Mouse (Mus musculus): ENCODE data around the gene Hs3st3b1.

The Hs3st3b1 gene

DNA sequence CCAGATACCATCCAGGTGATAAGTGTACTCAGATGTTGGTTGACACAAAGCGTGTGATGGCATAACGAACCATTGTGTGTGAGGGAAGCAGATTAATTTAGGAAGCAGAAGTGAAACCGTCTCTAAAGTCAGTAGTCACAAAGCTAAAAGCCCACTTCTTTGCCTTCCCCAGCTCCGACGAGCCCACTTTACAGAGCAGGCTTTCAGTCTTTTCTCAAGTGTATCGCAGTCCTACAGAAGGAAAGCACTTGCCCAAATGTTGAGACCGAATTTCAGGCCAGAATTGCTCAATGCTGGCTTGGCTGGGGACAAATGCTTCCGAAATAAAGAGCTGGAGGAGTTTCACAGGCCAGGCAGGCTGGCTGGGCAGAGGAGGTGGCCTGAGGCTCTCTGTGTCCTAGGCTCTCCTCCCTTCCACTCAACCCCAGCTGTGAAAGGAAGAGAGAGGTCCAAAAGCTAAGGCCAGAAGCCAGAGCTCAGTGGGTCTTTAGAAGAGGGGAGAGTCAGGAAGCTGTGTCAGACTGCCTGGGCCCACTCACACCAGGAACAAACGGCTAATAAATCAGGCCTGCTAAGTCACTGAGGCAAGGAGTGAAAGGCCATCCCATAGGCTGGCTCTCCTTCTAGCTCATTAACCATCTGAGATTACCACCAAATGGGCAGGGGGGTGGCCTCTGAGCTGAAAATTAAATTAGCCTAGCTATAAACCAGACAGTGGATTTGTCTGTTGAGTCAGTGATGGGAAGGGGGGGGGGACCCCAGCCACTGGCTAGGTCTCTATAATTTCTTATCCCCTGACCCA, 15.3 kb downstream of the Hs3st3b1 start:
- TF ChIP-seq NANOG (IDR thresholded peaks at IDR 0.05; ENCODE audit: borderline replicate concordance, low read length) (no peak), CTCF (conservative IDR thresholded peaks at IDR 0.05; ENCODE audit: low read length) (no peak), POU5F1 (IDR thresholded peaks at IDR 0.05; ENCODE audit: borderline replicate concordance, low read length) (no peak)
- H3K9me3 ChIP-seq (ENCODE audit: low read length): peaks cover 10% of the 10 kb centered on the region
- H3K36me3 ChIP-seq (ENCODE audit: insufficient read depth, low read length): peaks cover 16% of the 10 kb centered on the region

DNA sequence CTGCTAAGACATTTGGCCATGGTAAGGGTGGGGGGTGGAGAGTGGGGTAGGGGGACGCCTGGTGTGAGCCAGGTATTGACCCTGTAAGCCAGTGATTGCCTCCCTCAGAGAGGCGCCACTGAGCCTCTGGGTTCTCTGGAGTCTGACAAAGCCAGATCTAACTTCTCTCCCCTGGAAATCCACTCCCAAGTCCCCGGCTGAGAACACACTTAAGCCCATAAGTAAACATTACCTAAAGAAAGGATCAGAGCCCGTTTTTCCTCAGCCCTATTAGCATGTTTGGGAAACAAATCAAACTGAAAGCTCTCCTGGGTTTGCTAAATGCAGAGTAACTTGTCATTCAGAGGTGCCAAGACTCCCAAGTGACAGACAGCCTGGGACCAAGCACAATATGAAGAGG, 17.3 kb downstream of the Hs3st3b1 start:
- TF ChIP-seq CTCF (conservative IDR thresholded peaks at IDR 0.05; ENCODE audit: low read length) (no peak), POU5F1 (IDR thresholded peaks at IDR 0.05; ENCODE audit: borderline replicate concordance, low read length) (no peak), NANOG (IDR thresholded peaks at IDR 0.05; ENCODE audit: borderline replicate concordance, low read length) (no peak)
- peaks cover under 1% of the 10 kb centered on the region; the same call in 1 of the 2 replicates for H3K9me3 ChIP-seq (ENCODE audit: low read length)
- no peak overlapping the region for H3K4me3 ChIP-seq (replicated peaks; ENCODE audit: low read length)
- peaks cover 12% of the 10 kb centered on the region for H3K36me3 ChIP-seq (ENCODE audit: insufficient read depth, low read length)
- H3K27me3 ChIP-seq (ENCODE audit: insufficient read depth, low read length): no peaks in the 10 kb centered on the region
- H3K4me1 ChIP-seq (replicated peaks; ENCODE audit: low read depth, low read length): peaks cover 57% of the 10 kb centered on the region

More for the DNA sequence above, 15.3 kb downstream of the Hs3st3b1 start:
- Histone ChIP-seq H3K27me3 (ENCODE audit: insufficient read depth, low read length) (no peaks in the 10 kb centered on the region), H3K4me1 (replicated peaks; ENCODE audit: low read depth, low read length) (peaks cover 51% of the 10 kb centered on the region), H3K4me3 (replicated peaks; ENCODE audit: low read length) (no peak overlapping the region)

DNA sequence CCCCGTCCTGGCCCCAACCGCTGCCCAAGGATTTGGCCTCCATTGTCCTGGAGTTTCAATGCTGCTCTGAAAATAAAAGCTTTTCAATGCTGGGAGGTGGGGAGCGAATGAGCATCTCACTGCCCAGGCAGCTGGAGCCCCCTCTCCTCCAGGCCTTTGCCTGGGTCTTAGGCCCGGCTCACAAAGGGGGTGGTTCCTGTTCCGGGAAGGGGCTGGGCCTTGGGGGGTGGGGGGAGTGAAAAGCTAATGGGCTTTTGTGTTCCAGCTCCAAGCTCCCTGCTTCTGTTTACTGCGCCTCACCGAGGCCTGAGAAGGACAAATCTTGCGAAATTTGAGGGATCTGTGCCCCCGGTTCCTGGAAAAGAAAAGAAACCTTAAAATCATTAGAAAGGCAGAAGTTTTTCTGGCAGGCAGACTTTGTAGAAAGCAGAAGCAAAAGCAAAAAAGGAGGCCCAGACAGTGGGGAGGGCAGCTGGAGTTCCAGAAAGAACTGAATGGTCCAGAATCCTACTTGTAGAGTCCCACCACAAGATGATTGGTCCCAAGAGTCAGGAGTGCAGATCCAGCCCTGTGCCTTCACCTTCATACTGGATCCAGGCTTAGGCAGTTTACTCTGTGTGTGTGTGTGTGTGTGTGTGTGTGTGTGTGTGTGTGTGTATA, 23.5 kb downstream of the Hs3st3b1 start:
- Histone ChIP-seq H3K4me3 (replicated peaks; ENCODE audit: low read length) (peak overlapping the region; percentile 60), H3K36me3 (ENCODE audit: insufficient read depth, low read length) (peaks cover 11% of the 10 kb centered on the region; the same call in 1 of the 2 replicates), H3K27me3 (ENCODE audit: insufficient read depth, low read length) (no peaks in the 10 kb centered on the region), H3K9me3 (ENCODE audit: low read length) (no peaks in the 10 kb centered on the region), H3K4me1 (replicated peaks; ENCODE audit: low read depth, low read length) (peaks cover 80% of the 10 kb centered on the region)
- TF ChIP-seq NANOG (IDR thresholded peaks at IDR 0.05; ENCODE audit: borderline replicate concordance, low read length) (no peak), CTCF (conservative IDR thresholded peaks at IDR 0.05; ENCODE audit: low read length) (no peak), POU5F1 (IDR thresholded peaks at IDR 0.05; ENCODE audit: borderline replicate concordance, low read length) (no peak)

DNA sequence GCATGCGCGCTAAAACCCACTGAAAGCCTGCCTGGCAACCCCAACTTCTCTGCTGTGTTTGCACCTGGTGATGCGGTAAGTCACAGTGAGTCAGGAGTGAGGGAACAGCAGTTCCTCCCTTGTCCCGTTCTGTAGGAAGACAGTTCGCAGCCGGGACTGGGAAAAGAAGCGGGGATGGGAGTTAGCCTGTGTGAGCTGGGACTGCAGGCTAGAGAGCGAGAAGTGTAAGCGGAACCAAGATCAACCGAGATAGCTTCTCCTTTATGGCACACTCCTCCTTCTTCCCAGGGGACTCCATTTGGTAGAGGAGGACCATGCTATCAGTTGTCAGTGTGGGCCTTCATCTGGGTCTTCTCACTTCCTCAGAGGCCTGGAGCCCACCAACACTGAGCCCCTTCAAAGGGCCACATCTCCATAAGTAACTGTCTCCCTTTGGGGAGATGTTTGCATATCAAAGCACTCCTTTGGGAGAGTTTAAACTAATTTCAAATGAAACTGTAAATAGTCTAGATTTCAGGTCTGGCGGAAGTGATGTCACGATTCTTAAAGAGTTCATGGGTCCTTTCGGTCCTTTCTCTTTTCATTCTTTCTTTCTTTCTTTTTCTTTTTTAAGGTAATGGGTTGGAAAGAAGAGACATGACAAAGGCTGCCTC, 24.1 kb downstream of the Hs3st3b1 start:
- Histone ChIP-seq H3K9me3 (ENCODE audit: low read length) (no peaks in the 10 kb centered on the region), H3K4me3 (replicated peaks; ENCODE audit: low read length) (peak overlapping the region; percentile 60), H3K27me3 (ENCODE audit: insufficient read depth, low read length) (no peaks in the 10 kb centered on the region; the same call in 1 of the 2 replicates), H3K4me1 (replicated peaks; ENCODE audit: low read depth, low read length) (peaks cover 85% of the 10 kb centered on the region), H3K36me3 (ENCODE audit: insufficient read depth, low read length) (peaks cover 4% of the 10 kb centered on the region; the same call in 1 of the 2 replicates)
- TF ChIP-seq NANOG (IDR thresholded peaks at IDR 0.05; ENCODE audit: borderline replicate concordance, low read length): no peak; the same call in 1 of the 2 replicates
- no peak for TF ChIP-seq CTCF (conservative IDR thresholded peaks at IDR 0.05; ENCODE audit: low read length)
- peak; percentile 78 for TF ChIP-seq POU5F1 (IDR thresholded peaks at IDR 0.05; ENCODE audit: borderline replicate concordance, low read length)

DNA sequence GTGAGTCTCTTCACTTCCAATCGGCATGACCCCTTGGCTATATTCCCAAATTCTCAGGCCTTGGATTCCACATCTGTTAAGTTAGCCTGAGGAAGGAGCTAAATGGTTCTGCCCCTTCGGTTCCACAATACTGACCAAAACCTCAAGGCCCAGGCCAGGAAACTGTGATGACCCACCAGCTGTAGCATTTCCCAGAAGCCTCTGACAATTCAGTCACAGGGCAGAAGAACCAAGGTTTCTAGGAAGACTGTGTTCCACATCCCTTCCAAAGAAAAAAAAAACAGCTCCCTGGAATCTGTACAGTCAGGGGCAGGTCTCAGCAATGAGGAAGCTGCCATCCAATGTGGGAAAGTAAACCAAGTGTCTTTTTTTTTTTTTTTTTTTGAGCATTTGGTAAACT, 25.1 kb downstream of the Hs3st3b1 start:
- no peaks in the 10 kb centered on the region for H3K36me3 ChIP-seq (ENCODE audit: insufficient read depth, low read length)
- peaks cover 5% of the 10 kb centered on the region for H3K27me3 ChIP-seq (ENCODE audit: insufficient read depth, low read length)
- peaks cover 82% of the 10 kb centered on the region for H3K4me1 ChIP-seq (replicated peaks; ENCODE audit: low read depth, low read length)
- no peaks in the 10 kb centered on the region for H3K9me3 ChIP-seq (ENCODE audit: low read length)
- H3K4me3 ChIP-seq (replicated peaks; ENCODE audit: low read length): no peak overlapping the region
- TF ChIP-seq POU5F1 (IDR thresholded peaks at IDR 0.05; ENCODE audit: borderline replicate concordance, low read length) (no peak), CTCF (conservative IDR thresholded peaks at IDR 0.05; ENCODE audit: low read length) (no peak), NANOG (IDR thresholded peaks at IDR 0.05; ENCODE audit: borderline replicate concordance, low read length) (no peak)

DNA sequence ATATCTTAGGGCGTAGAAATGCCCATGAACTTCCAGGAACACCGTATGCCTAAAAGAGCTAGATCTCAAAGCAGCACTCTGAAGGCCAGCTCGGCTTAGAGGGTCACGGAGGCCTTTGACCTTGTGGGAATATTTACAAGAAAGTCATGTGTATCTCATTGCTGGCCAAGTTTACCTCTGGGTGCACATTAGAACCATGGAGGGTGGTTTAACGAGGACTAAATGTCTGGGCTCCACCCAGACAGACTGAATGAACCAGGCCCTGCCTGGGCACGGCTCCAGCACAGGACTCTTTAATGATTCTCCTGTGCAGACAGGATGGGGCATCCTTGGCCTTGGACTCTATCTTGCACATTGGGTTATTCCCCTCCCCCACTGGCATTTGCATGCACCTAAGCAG, 27.9 kb downstream of the Hs3st3b1 start:
- TF ChIP-seq NANOG (IDR thresholded peaks at IDR 0.05; ENCODE audit: borderline replicate concordance, low read length) (no peak), POU5F1 (IDR thresholded peaks at IDR 0.05; ENCODE audit: borderline replicate concordance, low read length) (no peak), CTCF (conservative IDR thresholded peaks at IDR 0.05; ENCODE audit: low read length) (no peak)
- H3K36me3 ChIP-seq (ENCODE audit: insufficient read depth, low read length): no peaks in the 10 kb centered on the region
- no peaks in the 10 kb centered on the region for H3K9me3 ChIP-seq (ENCODE audit: low read length)
- no peak overlapping the region for H3K4me3 ChIP-seq (replicated peaks; ENCODE audit: low read length)
- H3K4me1 ChIP-seq (replicated peaks; ENCODE audit: low read depth, low read length): peaks cover 64% of the 10 kb centered on the region
- peaks cover 22% of the 10 kb centered on the region for H3K27me3 ChIP-seq (ENCODE audit: insufficient read depth, low read length)

DNA sequence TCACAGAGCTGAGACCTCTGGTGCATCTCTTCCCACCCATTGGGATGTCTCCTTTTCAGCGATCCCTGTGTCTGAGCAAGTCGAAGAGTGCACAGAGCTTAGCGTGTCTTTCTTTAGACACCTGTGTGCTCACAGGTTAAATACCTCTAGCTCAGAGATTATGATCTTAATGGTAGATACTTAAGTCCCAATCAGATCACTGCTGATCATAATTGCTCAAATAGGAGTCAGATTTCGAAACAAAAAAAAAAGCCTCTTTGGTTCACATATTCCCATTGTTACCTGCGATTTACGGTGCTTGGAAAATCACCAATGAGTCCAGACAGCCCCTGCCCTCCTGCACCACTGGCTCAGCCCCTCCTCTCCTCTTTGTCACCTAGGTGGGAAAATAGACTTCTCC, 28.5 kb downstream of the Hs3st3b1 start:
- no peaks in the 10 kb centered on the region for H3K9me3 ChIP-seq (ENCODE audit: low read length)
- H3K27me3 ChIP-seq (ENCODE audit: insufficient read depth, low read length): peaks cover 24% of the 10 kb centered on the region
- H3K4me1 ChIP-seq (replicated peaks; ENCODE audit: low read depth, low read length): peaks cover 60% of the 10 kb centered on the region
- H3K4me3 ChIP-seq (replicated peaks; ENCODE audit: low read length): no peak overlapping the region
- TF ChIP-seq POU5F1 (IDR thresholded peaks at IDR 0.05; ENCODE audit: borderline replicate concordance, low read length) (no peak), NANOG (IDR thresholded peaks at IDR 0.05; ENCODE audit: borderline replicate concordance, low read length) (no peak), CTCF (conservative IDR thresholded peaks at IDR 0.05; ENCODE audit: low read length) (no peak)
- H3K36me3 ChIP-seq (ENCODE audit: insufficient read depth, low read length): no peaks in the 10 kb centered on the region

DNA sequence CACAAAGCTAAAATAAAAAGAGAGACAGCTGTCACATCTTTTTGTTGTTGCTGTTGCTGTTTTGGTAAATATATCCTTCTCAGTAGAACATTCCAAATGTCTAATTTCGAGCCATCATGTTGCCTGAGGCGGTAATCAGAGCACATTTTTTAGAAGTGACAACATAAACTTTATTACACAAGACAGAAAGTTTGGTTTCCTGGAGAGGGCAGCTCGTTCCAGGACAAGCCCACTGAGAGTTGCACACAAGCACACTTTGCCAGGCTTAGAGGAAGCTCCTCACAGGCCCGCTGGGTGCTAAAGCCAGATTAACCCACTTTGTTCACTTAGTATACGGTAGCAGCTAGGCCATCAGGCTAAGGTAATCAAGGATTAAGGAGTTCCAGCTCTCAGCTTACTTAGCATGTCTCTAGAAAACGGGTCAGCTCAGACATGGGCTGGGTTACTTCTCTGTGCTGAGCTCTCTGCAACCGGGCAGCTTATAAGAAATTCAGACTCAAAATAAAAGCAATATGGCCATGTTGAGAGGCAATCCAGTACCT, 30.5 kb downstream of the Hs3st3b1 start:
- peaks cover 51% of the 10 kb centered on the region for H3K4me1 ChIP-seq (replicated peaks; ENCODE audit: low read depth, low read length)
- H3K36me3 ChIP-seq (ENCODE audit: insufficient read depth, low read length): peaks cover 9% of the 10 kb centered on the region
- H3K9me3 ChIP-seq (ENCODE audit: low read length): no peaks in the 10 kb centered on the region
- H3K4me3 ChIP-seq (replicated peaks; ENCODE audit: low read length): no peak overlapping the region
- TF ChIP-seq NANOG (IDR thresholded peaks at IDR 0.05; ENCODE audit: borderline replicate concordance, low read length) (no peak), POU5F1 (IDR thresholded peaks at IDR 0.05; ENCODE audit: borderline replicate concordance, low read length) (no peak), CTCF (conservative IDR thresholded peaks at IDR 0.05; ENCODE audit: low read length) (no peak)
- H3K27me3 ChIP-seq (ENCODE audit: insufficient read depth, low read length): peaks cover 32% of the 10 kb centered on the region
